Mouse (Mus musculus) frontal cortex, postnatal 25 days (tissue): ENCODE measurements around the gene Prickle1.

Experiments used
- DNase-seq, 2 experiments: peaks; one replicate each; pipeline ENCODE4 v3.0.0; 2022; ENCODE audit warnings: low spot score in 2 of 2

The Prickle1 gene

DNA sequence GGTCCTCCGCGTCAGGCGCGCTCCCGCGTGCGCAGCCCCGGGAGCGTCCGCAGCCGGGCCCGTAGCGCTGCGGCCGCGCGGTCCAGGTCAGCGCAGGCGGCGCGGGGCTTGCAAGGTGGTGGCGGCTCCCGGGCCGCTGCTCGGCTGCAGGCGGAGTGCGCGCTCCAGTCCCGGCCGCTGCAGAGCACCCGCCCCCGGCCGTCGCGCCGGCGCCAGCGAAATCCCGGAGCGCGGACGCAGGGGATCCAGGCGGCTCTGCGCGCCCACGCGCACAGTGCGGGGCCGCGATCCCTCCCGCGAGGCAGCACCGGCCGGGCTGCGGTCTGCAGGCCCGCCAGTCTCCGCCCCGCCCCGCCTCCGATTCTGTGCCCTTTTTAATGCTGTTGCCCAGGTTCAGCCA, at the start of gene Prickle1:
Gene Prickle1 (minus strand): TSS at position 146 of the 400 bp plus-strand sequence.
- peak; percentile 63 to 75 for DNase-seq

DNA sequence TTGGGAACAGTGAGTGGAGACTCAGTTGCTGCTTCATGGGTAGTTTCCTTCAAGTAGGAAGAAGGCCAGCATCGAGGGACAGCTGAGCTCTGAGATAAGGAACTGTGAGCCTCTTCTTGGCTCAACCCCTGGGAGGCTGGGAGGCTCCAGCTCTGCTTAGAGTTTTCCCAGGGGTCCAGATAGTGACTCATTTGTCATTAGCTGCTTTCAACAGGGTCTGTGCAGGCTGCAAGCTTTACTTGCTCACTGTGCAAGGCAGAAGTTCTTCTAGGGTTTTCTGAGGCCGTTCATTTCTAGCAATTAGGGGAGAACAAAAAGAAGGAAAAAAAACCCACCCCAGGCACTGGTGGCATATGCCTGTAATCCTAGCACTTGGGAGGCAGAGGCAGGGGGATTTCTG, 44.5 kb upstream of the Prickle1 start:
- no peak for DNase-seq

GRCm38 (mm10) chr15:93636976-93637375, 41.3 kb upstream of the Prickle1 start:
- DNase-seq: no peak

DNA sequence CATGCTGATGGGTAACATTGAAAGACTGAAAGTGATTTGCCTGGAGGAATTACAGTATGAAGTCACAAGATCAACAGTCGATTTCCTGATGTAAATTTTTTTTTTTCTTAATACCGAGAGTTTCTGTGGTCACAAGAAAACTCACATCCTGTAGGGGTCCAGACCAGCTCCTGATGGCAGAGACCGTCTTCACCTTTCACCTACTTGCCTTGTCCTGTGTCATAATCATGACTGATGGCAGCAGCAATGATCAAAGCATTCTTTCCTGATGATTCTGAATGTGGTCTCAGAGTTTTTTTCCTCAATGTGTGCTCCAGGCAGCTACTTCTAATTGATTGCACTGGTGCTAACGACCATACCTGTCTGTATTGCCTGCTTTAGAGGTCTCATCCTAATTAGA, 39.9 kb upstream of the Prickle1 start:
- no peak for DNase-seq

DNA sequence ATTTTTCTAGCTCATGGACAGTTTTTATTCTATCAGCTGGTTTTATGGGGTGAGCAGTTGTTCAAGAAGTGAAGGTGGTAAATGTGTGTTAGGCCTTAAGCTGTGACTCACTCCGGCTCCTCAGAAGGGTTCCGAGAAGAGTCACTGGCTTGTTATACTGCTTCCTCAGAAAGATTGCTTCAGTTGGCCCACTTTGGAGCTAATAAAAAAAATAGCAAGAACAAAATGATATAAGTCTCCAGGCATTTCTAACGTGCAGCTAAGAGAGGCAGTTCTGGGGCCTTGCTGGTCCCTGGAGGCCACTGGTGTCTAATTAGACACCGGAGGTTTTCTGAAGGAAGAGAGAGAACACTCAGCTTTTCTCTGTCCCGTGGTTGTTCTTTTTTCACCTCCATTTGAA, 38.8 kb upstream of the Prickle1 start:
- DNase-seq: no peak

GRCm38 (mm10) chr15:93630001-93630541, 34.4 kb upstream of the Prickle1 start:
- no peak for DNase-seq

DNA sequence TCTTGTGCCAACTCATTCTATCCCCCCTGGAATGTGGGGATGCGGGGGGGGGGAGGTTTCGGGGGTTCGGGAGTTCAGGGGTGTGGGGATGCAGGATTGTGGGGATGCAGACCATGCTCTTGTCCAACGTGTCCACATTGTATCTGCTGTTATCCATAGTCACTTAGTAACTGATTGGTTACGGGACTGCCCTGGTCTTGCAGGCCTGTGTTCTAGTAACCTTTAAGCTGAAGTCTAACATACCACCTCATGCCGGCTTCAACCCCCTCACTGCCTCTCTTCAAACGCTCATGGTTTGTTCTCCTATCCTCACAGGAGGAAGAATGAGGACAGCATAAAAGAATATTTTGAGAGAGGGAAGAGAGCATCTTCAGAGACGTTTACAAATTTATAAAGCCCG, 33.5 kb upstream of the Prickle1 start:
- no peak for DNase-seq

DNA sequence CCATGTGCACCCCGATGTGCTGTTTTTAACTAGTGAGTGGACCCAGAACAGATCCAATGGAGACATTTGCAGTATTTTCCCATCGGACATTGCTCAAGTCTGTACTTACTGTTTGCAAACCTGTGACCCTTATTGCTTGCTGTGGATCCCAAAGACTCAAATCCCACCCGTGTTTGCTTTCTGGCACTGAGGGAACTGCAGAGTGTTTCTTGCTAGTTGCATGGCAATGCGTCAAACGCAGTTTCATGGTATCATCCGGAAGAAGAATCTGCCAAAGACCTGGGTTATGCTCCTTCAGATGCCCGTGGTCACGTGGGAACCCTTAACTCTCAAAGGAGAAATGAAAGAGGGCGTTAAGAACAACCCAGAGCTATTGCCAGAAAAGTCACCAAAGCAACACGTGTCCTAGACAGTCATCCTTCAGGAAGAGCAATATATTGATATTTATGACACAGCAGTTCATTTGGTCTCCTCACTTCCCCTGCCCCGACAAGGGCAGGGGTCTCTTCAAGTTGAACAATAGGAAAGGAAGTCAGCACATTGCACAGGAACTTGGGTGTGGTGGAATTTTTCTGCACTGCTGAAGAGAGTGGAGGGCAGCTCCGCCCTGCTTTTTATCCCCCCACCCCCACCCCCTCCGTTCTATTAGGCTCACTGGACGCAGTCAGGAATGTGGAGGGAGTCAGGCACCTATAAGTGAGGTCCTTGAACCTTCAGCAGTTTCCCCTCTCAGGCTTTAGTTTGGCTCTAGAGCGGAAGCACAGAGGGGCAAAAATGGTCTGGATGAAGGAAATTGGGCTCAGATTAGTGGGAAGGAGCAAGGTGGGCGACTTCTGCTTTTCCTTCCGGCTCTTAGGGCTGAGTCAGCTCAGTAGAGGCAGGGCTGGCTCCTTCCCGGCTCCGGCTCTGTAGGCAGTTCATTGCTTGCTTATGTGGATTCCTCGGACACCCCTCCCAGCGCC, 32.4 kb upstream of the Prickle1 start:
- DNase-seq: no peak

GRCm38 (mm10) chr15:93619551-93619950, 23.9 kb upstream of the Prickle1 start:
- no peak for DNase-seq

DNA sequence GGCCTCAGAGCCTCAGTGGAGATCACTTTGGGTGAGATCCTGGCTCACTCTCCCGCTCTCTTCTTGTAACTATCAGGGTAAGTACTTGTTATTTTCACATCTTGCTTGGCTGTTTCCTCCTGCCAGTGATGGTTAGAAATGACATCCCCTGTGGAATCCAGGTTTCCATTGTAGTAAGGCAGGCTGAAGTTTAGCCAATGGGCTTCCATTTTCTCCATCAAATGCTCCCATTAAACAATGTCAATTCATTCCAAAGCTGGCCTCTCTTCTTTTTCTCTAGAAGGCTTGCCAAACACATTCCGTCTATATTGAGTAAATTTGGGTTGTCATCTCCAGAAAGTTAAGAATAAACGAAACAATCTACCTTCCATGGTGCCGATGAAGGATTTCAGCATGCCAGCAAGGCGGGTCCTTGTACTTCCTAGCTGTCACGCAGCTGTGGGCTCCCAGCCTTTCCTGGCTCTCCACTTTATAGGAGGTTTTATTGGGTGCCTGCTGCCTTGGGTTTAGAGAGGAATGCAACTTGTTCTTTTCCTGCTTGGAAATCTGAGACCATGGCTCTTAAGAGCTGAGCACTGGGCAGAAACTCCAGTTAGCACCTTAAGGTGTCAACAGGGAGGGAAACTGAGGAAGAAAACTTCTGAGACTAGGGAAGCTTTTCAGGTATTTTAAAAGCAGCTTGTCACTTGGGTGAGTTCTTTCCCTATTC, 22.9 kb upstream of the Prickle1 start:
- no peak for DNase-seq

GRCm38 (mm10) chr15:93616277-93616676, 20.6 kb upstream of the Prickle1 start:
- no peak for DNase-seq

DNA sequence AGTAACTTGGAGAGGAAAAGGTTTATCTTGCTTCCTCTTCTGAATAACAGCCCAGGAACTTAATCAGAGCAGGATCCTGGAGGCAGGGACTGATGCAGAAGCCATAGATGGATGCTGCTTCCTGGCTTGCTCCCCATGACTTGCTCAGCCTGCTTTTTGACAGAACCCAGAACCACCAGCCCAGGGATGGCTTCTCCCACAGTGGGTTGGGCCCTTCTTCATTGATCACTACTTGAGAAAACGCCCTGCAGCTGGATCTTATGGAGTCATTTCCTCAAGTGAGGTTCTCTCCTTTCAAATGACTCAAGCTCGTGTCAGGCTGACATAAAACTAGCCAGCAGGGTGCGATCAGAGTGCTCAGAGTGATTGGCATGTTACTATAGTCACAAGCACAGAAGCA, 19.3 kb upstream of the Prickle1 start:
- no peak for DNase-seq

- no peak for DNase-seq
Observed at GRCm38 (mm10) chr15:93613606-93614005, 17.9 kb upstream of the Prickle1 start.

DNA sequence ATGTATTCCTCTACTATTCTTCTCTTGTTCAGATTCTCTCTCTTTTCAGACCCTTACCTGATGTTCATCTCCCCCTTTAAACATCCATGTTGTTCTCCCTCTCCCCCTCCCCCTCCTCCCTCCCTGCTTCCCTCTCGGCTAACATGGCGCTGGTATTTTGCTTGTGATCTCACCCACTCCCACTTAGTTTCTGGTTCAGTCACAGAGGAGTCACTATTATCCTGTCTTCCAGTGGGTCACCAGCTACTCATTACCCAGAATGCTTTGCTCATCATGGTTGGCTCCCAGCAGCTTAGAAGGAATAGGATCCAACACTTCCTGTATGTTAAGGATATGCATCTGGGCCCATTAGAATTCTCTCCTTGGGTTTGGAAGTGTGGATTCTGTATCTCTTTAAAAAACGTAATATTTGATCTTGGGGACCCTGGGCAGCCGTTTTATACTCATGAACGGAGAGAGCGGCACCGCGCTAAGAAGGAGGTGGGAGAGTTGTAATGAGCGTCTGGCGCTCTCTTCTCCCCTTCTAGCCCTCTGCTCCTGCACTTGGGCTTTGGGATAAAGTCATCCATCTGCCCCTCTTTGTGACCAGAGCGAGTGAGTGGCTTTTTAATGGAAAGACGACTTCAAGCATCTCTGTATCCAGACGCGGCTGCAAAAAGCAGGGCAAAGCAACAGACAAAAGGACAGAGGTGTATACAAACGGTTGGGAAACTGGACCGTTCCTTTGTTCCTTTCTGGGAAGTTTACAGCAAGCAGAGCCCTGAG, 16.0 kb upstream of the Prickle1 start:
- DNase-seq: no peak

- no peak for DNase-seq
Observed at GRCm38 (mm10) chr15:93610721-93611201, 15.1 kb upstream of the Prickle1 start.

DNA sequence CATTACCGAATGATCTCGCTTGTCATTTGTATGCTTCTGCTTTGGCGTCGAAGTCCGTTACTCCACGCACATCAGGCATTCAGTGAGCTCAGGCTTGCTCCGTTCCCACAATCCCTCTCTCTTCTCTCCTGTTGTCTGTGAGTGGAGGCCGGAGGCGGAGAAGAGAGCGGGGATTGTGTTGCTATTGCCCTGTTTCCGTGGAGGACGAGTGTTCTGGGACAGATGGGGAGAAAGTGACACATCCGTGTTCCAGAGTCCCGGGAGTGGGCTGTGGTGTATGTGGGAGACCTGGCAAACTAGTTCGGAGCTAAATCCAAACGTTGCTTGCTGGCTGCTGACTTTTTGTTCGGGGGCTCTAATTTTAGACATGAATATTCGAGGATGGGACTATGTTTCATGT, 14.6 kb upstream of the Prickle1 start:
- peak; percentile 31 to 59 for DNase-seq

DNA sequence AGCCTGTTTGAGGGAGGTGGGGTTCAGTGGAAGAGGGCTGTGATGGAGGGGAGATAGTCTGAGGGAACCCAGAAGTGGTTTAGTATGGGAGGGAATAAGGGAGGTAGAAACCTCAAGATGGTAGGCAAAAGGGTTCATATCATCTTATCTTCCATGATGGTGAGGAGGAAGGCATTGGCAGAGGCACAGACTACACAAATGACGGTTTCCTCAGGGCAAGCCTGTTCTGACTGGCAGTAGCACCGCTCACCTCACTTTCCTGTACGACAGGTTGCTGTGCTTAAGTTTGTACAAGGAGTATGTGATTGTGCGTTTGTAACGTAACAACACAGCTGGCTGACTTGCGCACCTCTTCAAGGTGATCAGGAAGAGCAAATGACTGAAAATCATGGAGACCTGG, 7.2 kb upstream of the Prickle1 start:
- no peak for DNase-seq

DNA sequence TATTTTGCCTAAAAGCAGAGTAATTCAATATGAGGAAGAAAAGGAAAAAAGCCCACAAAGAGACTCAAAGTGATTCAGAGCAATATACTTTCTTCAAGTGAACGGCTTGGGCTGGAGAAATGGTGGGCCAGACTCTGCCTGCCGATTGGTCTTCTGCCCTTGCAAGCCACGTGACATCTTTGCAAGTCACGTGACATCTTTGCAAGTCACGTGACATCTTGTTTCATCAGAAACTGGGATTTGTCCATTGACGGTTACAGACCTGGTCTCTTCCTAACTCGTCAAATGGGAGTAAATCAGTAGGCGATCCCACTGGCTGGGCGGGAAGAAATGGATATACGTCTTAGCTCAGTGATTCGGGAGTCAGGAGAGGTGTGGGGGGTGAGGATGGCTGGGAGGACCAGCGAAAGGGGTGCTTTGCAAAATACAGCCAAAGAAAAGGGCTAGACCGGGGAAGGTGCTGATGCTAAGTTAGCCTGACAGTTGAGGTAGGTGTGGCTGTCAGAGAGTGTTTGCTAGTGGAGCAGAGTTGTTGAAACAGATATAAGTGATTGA, 5.8 kb upstream of the Prickle1 start:
- no peak for DNase-seq

DNA sequence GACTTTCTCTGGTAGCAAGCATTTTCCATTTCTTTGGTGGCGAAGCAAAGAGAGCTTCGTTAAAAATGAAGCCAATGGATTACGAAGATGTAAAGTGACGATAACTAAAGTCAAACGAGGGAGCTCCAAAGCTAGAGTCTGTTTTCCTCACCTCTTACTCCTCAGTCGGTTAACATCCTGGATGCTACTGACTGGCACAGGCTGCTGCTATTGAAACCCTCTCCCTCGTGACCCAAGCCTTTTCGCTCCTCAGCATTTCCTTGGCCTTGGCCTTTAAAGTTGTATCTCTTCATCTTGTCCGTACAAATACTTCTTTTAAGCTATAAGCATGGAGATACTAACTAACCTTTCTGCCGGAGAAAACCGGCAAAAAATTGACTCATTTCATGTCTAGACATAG, 1.3 kb upstream of the Prickle1 start:
- DNase-seq: no peak

- peak; percentile 53 to 66 for DNase-seq
Observed at GRCm38 (mm10) chr15:93596285-93596684, 594 bp upstream of the Prickle1 start.
